Mouse (Mus musculus): ENCODE data around the gene Dnajb12. TPM values are rescaled to one million over a fixed set of nuclear protein-coding genes. Genes with fewer than 3 reads are reported as not detected.

Gene Dnajb12
- total and polyA plus RNA-seq, 2 experiments, result 22.4 to 47.0 TPM

- no peak overlapping the region for H3K4me3 ChIP-seq (ENCODE audit: insufficient read depth, low read depth, low read length)
- H3K36me3 ChIP-seq (ENCODE audit: control insufficient read depth, insufficient read depth, low read length), result no peaks in the 10 kb centered on the region
- no peak overlapping the region for H3K27ac ChIP-seq (replicated peaks; ENCODE audit: insufficient read depth, low read depth, low read length)
- WGBS, result 61% methylated on average over 8 of the region's 8 CpGs
- no peak for DNase-seq (ENCODE audit: extremely low read depth, low read depth, low spot score)
- H3K27me3 ChIP-seq (ENCODE audit: control insufficient read depth, insufficient read depth, low read length), result no peaks in the 10 kb centered on the region
- TF ChIP-seq POLR2A (IDR thresholded peaks at IDR 0.05; ENCODE audit: extremely low read depth, insufficient read depth, low read length) (no peak), CTCF (IDR thresholded peaks at IDR 0.05; ENCODE audit: low read depth, low read length) (no peak)
- H3K9ac ChIP-seq (ENCODE audit: low read depth, low read length), result no peak overlapping the region
- no peaks in the 10 kb centered on the region for H3K79me2 ChIP-seq (ENCODE audit: control insufficient read depth, insufficient read depth, low read length)
- no peaks in the 10 kb centered on the region for H3K4me1 ChIP-seq (ENCODE audit: control insufficient read depth, insufficient read depth, low read length)
These were observed 56.9 kb downstream of the Dnajb12 start for GRCm38 (mm10) chr10:59936058-59936856.

DNA sequence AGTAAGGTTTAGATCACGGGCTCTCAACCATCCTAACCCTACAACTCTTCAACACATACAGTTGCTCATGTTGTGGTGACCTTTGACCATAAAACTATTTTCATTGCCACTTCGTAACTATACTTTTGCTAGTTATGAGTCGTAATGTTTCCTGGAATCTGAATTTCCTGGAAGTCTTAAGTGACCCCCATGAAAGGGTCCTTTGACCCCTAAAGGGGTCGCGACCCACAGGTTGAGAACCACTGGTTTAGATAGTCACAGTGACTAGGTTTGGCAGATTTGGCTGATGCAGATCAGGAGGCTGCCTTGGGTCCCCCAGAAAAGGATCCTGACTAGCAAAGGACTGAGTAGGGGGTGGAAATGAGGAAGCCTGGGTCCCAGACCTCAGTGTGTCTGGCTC lies 59.3 kb downstream of the Dnajb12 start:
- WGBS, result 85% methylated on average over 5 of the region's 5 CpGs
- TF ChIP-seq CTCF (IDR thresholded peaks at IDR 0.05; ENCODE audit: low read depth, low read length) (no peak), POLR2A (IDR thresholded peaks at IDR 0.05; ENCODE audit: extremely low read depth, insufficient read depth, low read length) (no peak)
- peaks cover 9% of the 10 kb centered on the region for H3K4me1 ChIP-seq (ENCODE audit: control insufficient read depth, insufficient read depth, low read length)
- H3K27ac ChIP-seq (replicated peaks; ENCODE audit: insufficient read depth, low read depth, low read length), result no peak overlapping the region
- no peak overlapping the region for H3K9ac ChIP-seq (ENCODE audit: low read depth, low read length)
- no peak for DNase-seq (ENCODE audit: extremely low read depth, low read depth, low spot score)
- H3K4me3 ChIP-seq (ENCODE audit: insufficient read depth, low read depth, low read length), result no peak overlapping the region
- H3K27me3 ChIP-seq (ENCODE audit: control insufficient read depth, insufficient read depth, low read length), result no peaks in the 10 kb centered on the region
- no peaks in the 10 kb centered on the region for H3K36me3 ChIP-seq (ENCODE audit: control insufficient read depth, insufficient read depth, low read length)
- no peaks in the 10 kb centered on the region for H3K79me2 ChIP-seq (ENCODE audit: control insufficient read depth, insufficient read depth, low read length)

DNA sequence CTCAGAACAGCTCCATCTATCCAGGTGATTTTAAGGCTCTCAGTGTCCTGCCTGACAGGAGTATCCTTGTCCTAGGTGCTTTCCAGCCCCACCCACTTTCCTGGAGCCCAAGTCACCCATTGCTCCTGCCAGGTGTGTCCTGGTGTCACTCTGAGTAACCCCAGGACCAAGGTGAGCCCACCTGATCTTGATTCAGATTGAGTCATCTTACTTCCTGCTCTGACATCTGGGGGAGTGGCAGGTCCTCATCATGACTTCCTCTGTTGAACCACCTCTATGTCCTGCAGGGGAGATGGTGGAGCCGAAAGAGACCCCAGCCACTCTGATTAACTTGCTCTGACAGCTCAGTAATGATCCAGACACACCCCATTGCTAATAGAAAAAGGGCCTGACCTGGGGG lies 59.7 kb downstream of the Dnajb12 start:
- no peaks in the 10 kb centered on the region for H3K79me2 ChIP-seq (ENCODE audit: control insufficient read depth, insufficient read depth, low read length)
- H3K27ac ChIP-seq (replicated peaks; ENCODE audit: insufficient read depth, low read depth, low read length), result no peak overlapping the region
- no peak overlapping the region for H3K4me3 ChIP-seq (ENCODE audit: insufficient read depth, low read depth, low read length)
- whole genome bisulfite sequencing, result 86% methylated on average over 1 of the region's 1 CpGs
- TF ChIP-seq POLR2A (IDR thresholded peaks at IDR 0.05; ENCODE audit: extremely low read depth, insufficient read depth, low read length), result no peak
- TF ChIP-seq CTCF (IDR thresholded peaks at IDR 0.05; ENCODE audit: low read depth, low read length), result no peak
- H3K4me1 ChIP-seq (ENCODE audit: control insufficient read depth, insufficient read depth, low read length), result peaks cover 9% of the 10 kb centered on the region
- H3K9ac ChIP-seq (ENCODE audit: low read depth, low read length), result no peak overlapping the region
- DNase-seq (ENCODE audit: extremely low read depth, low read depth, low spot score), result no peak
- no peaks in the 10 kb centered on the region for H3K27me3 ChIP-seq (ENCODE audit: control insufficient read depth, insufficient read depth, low read length)
- no peaks in the 10 kb centered on the region for H3K36me3 ChIP-seq (ENCODE audit: control insufficient read depth, insufficient read depth, low read length)

GRCm38 (mm10) chr10:59942281-59942846 lies 63.0 kb downstream of the Dnajb12 start:
- H3K4me1 ChIP-seq (ENCODE audit: control insufficient read depth, insufficient read depth, low read length), result peaks cover 9% of the 10 kb centered on the region
- H3K4me3 ChIP-seq (ENCODE audit: insufficient read depth, low read depth, low read length), result no peak overlapping the region
- H3K36me3 ChIP-seq (ENCODE audit: control insufficient read depth, insufficient read depth, low read length), result no peaks in the 10 kb centered on the region
- H3K9ac ChIP-seq (ENCODE audit: low read depth, low read length), result no peak overlapping the region
- H3K79me2 ChIP-seq (ENCODE audit: control insufficient read depth, insufficient read depth, low read length), result no peaks in the 10 kb centered on the region
- H3K27me3 ChIP-seq (ENCODE audit: control insufficient read depth, insufficient read depth, low read length), result no peaks in the 10 kb centered on the region
- TF ChIP-seq POLR2A (IDR thresholded peaks at IDR 0.05; ENCODE audit: extremely low read depth, insufficient read depth, low read length), result no peak
- TF ChIP-seq CTCF (IDR thresholded peaks at IDR 0.05; ENCODE audit: low read depth, low read length), result no peak
- DNase-seq (ENCODE audit: extremely low read depth, low read depth, low spot score), result no peak
- no peak overlapping the region for H3K27ac ChIP-seq (replicated peaks; ENCODE audit: insufficient read depth, low read depth, low read length)
- 61% methylated on average over 21 of the region's 21 CpGs for WGBS

- no peak for TF ChIP-seq CTCF (IDR thresholded peaks at IDR 0.05; ENCODE audit: low read depth, low read length)
- TF ChIP-seq POLR2A (IDR thresholded peaks at IDR 0.05; ENCODE audit: extremely low read depth, insufficient read depth, low read length), result no peak
- no peak for DNase-seq (ENCODE audit: extremely low read depth, low read depth, low spot score)
- peak overlapping the region; percentile 14; the same call in 1 of the 2 replicates for H3K9ac ChIP-seq (ENCODE audit: low read depth, low read length)
- H3K27ac ChIP-seq (replicated peaks; ENCODE audit: insufficient read depth, low read depth, low read length), result no peak overlapping the region
- no peaks in the 10 kb centered on the region for H3K27me3 ChIP-seq (ENCODE audit: control insufficient read depth, insufficient read depth, low read length)
- H3K79me2 ChIP-seq (ENCODE audit: control insufficient read depth, insufficient read depth, low read length), result no peaks in the 10 kb centered on the region
- 6% methylated on average over 16 of the region's 16 CpGs for WGBS
- H3K36me3 ChIP-seq (ENCODE audit: control insufficient read depth, insufficient read depth, low read length), result no peaks in the 10 kb centered on the region
- H3K4me1 ChIP-seq (ENCODE audit: control insufficient read depth, insufficient read depth, low read length), result peaks cover 9% of the 10 kb centered on the region
- H3K4me3 ChIP-seq (ENCODE audit: insufficient read depth, low read depth, low read length), result no peak overlapping the region
These were observed 63.6 kb downstream of the Dnajb12 start for GRCm38 (mm10) chr10:59942847-59943420.
